Mouse (Mus musculus) liver, embryonic 14.5 days (tissue): ENCODE results near the gene Zfp64.

Experiments
- CTCF ChIP-seq: IDR thresholded peaks from 2 replicates; pipeline ENCODE4 v1.5.1; 2016; ENCODE audit warnings: antibody characterized with exemption, low read depth, control low read depth
- EP300 ChIP-seq: IDR thresholded peaks from 2 replicates; pipeline ENCODE4 v1.6.1; 2016; ENCODE audit warnings: antibody characterized with exemption, low read depth

GRCm38 (mm10) chr2:168964849-168965248 lies 9.5 kb upstream of the Zfp64 start:
- TF ChIP-seq CTCF (no peak), EP300 (no peak)
